Mouse (Mus musculus) embryonic fibroblast, embryonic 13.5 days (primary cell): ENCODE data around the gene Dusp12.

Experiments
- CTCF ChIP-seq: IDR thresholded peaks from 2 replicates; pipeline ENCODE4 v1.5.1; 2011; ENCODE audit warnings: mild to moderate bottlenecking, control low read depth, low read length, moderate library complexity, borderline replicate concordance; ENCODE audit not compliant: insufficient read depth
- POLR2A ChIP-seq: IDR thresholded peaks from 2 replicates; pipeline ENCODE4 v1.6.1; 2011; ENCODE audit warnings: low read depth, mild to moderate bottlenecking, control low read depth, low read length, moderate library complexity

DNA sequence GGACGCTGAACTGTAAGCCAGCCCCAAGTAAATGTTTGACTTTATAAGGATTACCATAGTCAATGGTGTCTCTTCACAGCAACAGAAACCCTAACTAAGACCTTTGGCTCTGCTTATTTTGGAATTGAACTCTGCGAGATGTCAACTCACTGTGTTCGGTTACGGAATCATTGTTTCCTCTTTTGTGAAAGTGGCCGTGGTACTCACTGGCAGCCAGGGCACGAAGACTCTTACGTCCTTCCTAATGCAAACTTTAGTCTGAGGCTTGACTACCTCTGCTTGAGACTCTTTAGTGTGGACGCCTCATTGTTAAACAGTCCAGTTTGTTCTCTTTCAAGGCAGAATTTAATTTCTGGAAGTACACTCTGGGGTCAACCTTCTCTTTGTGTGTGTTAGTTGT lies 34.0 kb upstream of the Dusp12 start:
- TF ChIP-seq CTCF (no peak), POLR2A (no peak)
